Mouse (Mus musculus): ENCODE data around the gene Nckap5. TPM values are rescaled to one million over a fixed set of nuclear protein-coding genes. Genes with fewer than 3 reads are reported as not detected.
A peak's percentile ranks its signal among the peaks of the same experiment; 100 is the strongest.

Gene Nckap5
- polyA plus RNA-seq, 1 experiment from 2014 or later = 24.7 TPM

- Histone ChIP-seq H3K9me3 (no peaks in the 10 kb centered on the region), H3K4me3 (no peak overlapping the region), H3K4me1 (peaks cover 13% of the 10 kb centered on the region), H3K4me2 (replicated peaks) (no peak overlapping the region), H3K27ac (replicated peaks) (no peak overlapping the region), H3K36me3 (no peaks in the 10 kb centered on the region), H3K9ac (replicated peaks) (no peak overlapping the region), H3K27me3 (no peaks in the 10 kb centered on the region)
- WGBS = 78% methylated on average over 9 of the region's 9 CpGs
- ATAC-seq (replicated peaks) = no peak
Observed at GRCm38 (mm10) chr1:126604551-126604950, 226.0 kb downstream of the Nckap5 start.

- WGBS = 84% methylated on average over 7 of the region's 7 CpGs
- no peaks in the 10 kb centered on the region for H3K36me3 ChIP-seq
- ATAC-seq (replicated peaks) = no peak
Observed at GRCm38 (mm10) chr1:126603771-126604515, 226.7 kb downstream of the Nckap5 start.

GRCm38 (mm10) chr1:126600596-126600995, 230.0 kb downstream of the Nckap5 start:
- 67% methylated on average over 4 of the region's 4 CpGs for WGBS
- Histone ChIP-seq H3K36me3 (no peaks in the 10 kb centered on the region), H3K9me3 (no peaks in the 10 kb centered on the region), H3K9ac (replicated peaks) (no peak overlapping the region), H3K4me2 (replicated peaks) (no peak overlapping the region), H3K27me3 (no peaks in the 10 kb centered on the region), H3K4me3 (no peak overlapping the region), H3K27ac (replicated peaks) (no peak overlapping the region), H3K4me1 (peaks cover 8% of the 10 kb centered on the region)
- no peak for ATAC-seq (replicated peaks)

More at GRCm38 (mm10) chr1:126603771-126604515, 226.7 kb downstream of the Nckap5 start:
- Histone ChIP-seq H3K4me1 (peaks cover 13% of the 10 kb centered on the region), H3K27ac (replicated peaks) (no peak overlapping the region), H3K4me3 (no peak overlapping the region), H3K4me2 (replicated peaks) (no peak overlapping the region), H3K27me3 (no peaks in the 10 kb centered on the region), H3K9me3 (no peaks in the 10 kb centered on the region), H3K9ac (replicated peaks) (no peak overlapping the region)

GRCm38 (mm10) chr1:126597376-126597775, 233.2 kb downstream of the Nckap5 start:
- no peaks in the 10 kb centered on the region for H3K27me3 ChIP-seq
- H3K4me1 ChIP-seq = peaks cover 8% of the 10 kb centered on the region
- 46% methylated on average over 3 of the region's 3 CpGs for WGBS
- H3K36me3 ChIP-seq = no peaks in the 10 kb centered on the region
- no peak overlapping the region for H3K4me2 ChIP-seq (replicated peaks)
- no peaks in the 10 kb centered on the region for H3K9me3 ChIP-seq
- no peak overlapping the region for H3K4me3 ChIP-seq
- H3K9ac ChIP-seq (replicated peaks) = no peak overlapping the region
- ATAC-seq (replicated peaks) = no peak
- no peak overlapping the region for H3K27ac ChIP-seq (replicated peaks)

- Histone ChIP-seq H3K4me3 (no peak overlapping the region), H3K9ac (replicated peaks) (no peak overlapping the region), H3K4me1 (peaks cover 4% of the 10 kb centered on the region; the same call in 1 of the 2 replicates), H3K27me3 (no peaks in the 10 kb centered on the region), H3K27ac (replicated peaks) (no peak overlapping the region), H3K9me3 (no peaks in the 10 kb centered on the region), H3K36me3 (no peaks in the 10 kb centered on the region), H3K4me2 (replicated peaks) (no peak overlapping the region)
- 86% methylated on average over 3 of the region's 3 CpGs for WGBS
- no peak for ATAC-seq (replicated peaks)
Observed at GRCm38 (mm10) chr1:126594796-126595195, 235.8 kb downstream of the Nckap5 start.

GRCm38 (mm10) chr1:126593044-126593805, 237.4 kb downstream of the Nckap5 start:
- Histone ChIP-seq H3K9me3 (no peaks in the 10 kb centered on the region), H3K4me2 (replicated peaks) (no peak overlapping the region), H3K4me3 (no peak overlapping the region), H3K4me1 (peaks cover 4% of the 10 kb centered on the region; the same call in 1 of the 2 replicates), H3K27ac (replicated peaks) (no peak overlapping the region), H3K36me3 (no peaks in the 10 kb centered on the region), H3K9ac (replicated peaks) (no peak overlapping the region), H3K27me3 (no peaks in the 10 kb centered on the region)
- no peak for ATAC-seq (replicated peaks)
- 59% methylated on average over 7 of the region's 7 CpGs for WGBS

GRCm38 (mm10) chr1:126590911-126591310, 239.7 kb downstream of the Nckap5 start:
- ATAC-seq (replicated peaks) = no peak
- 91% methylated on average over 3 of the region's 3 CpGs for WGBS

GRCm38 (mm10) chr1:126578163-126578562, 252.4 kb downstream of the Nckap5 start:
- no peak overlapping the region for H3K4me2 ChIP-seq (replicated peaks)
- H3K9ac ChIP-seq (replicated peaks) = no peak overlapping the region
- H3K4me3 ChIP-seq = no peak overlapping the region
- H3K36me3 ChIP-seq = no peaks in the 10 kb centered on the region
- H3K4me1 ChIP-seq = peaks cover 15% of the 10 kb centered on the region
- no peak for ATAC-seq (replicated peaks)
- H3K9me3 ChIP-seq = no peaks in the 10 kb centered on the region
- H3K27ac ChIP-seq (replicated peaks) = no peak overlapping the region
- no peaks in the 10 kb centered on the region for H3K27me3 ChIP-seq

More at GRCm38 (mm10) chr1:126590911-126591310, 239.7 kb downstream of the Nckap5 start:
- Histone ChIP-seq H3K4me3 (no peak overlapping the region), H3K4me1 (no peaks in the 10 kb centered on the region), H3K9me3 (no peaks in the 10 kb centered on the region), H3K27me3 (no peaks in the 10 kb centered on the region), H3K27ac (replicated peaks) (no peak overlapping the region), H3K9ac (replicated peaks) (no peak overlapping the region), H3K4me2 (replicated peaks) (no peak overlapping the region), H3K36me3 (no peaks in the 10 kb centered on the region)

- peak; percentile 53 for ATAC-seq (replicated peaks)
- Histone ChIP-seq H3K4me1 (peaks cover 20% of the 10 kb centered on the region), H3K36me3 (no peaks in the 10 kb centered on the region), H3K9me3 (no peaks in the 10 kb centered on the region), H3K27me3 (no peaks in the 10 kb centered on the region), H3K4me3 (no peak overlapping the region), H3K27ac (replicated peaks) (no peak overlapping the region), H3K9ac (replicated peaks) (no peak overlapping the region), H3K4me2 (replicated peaks) (no peak overlapping the region; the same call in 1 of the 2 replicates)
- WGBS = 29% methylated on average over 9 of the region's 9 CpGs
Observed at GRCm38 (mm10) chr1:126574295-126574694, 256.3 kb downstream of the Nckap5 start.

- Histone ChIP-seq H3K4me2 (replicated peaks) (no peak overlapping the region), H3K27ac (replicated peaks) (no peak overlapping the region), H3K4me1 (peaks cover 20% of the 10 kb centered on the region), H3K9me3 (no peaks in the 10 kb centered on the region), H3K36me3 (no peaks in the 10 kb centered on the region), H3K9ac (replicated peaks) (no peak overlapping the region), H3K27me3 (no peaks in the 10 kb centered on the region), H3K4me3 (no peak overlapping the region)
- peak; percentile 76 for ATAC-seq (replicated peaks)
- 17% methylated on average over 3 of the region's 3 CpGs for WGBS
Observed at GRCm38 (mm10) chr1:126573714-126574113, 256.9 kb downstream of the Nckap5 start.

GRCm38 (mm10) chr1:126573097-126573496, 257.5 kb downstream of the Nckap5 start:
- no peaks in the 10 kb centered on the region for H3K36me3 ChIP-seq
- no peak for ATAC-seq (replicated peaks)
- no peaks in the 10 kb centered on the region for H3K9me3 ChIP-seq
- no peak overlapping the region for H3K27ac ChIP-seq (replicated peaks)
- 69% methylated on average over 2 of the region's 2 CpGs for WGBS
- H3K4me1 ChIP-seq = peaks cover 20% of the 10 kb centered on the region
- H3K27me3 ChIP-seq = no peaks in the 10 kb centered on the region
- H3K4me3 ChIP-seq = no peak overlapping the region
- no peak overlapping the region for H3K4me2 ChIP-seq (replicated peaks)
- no peak overlapping the region for H3K9ac ChIP-seq (replicated peaks)

GRCm38 (mm10) chr1:126569611-126570238, 260.9 kb downstream of the Nckap5 start:
- no peak overlapping the region for H3K27ac ChIP-seq (replicated peaks)
- no peaks in the 10 kb centered on the region for H3K36me3 ChIP-seq
- no peak overlapping the region for H3K9ac ChIP-seq (replicated peaks)
- H3K4me1 ChIP-seq = peaks cover 20% of the 10 kb centered on the region
- H3K27me3 ChIP-seq = no peaks in the 10 kb centered on the region
- no peak overlapping the region for H3K4me3 ChIP-seq
- no peak for ATAC-seq (replicated peaks)
- no peak overlapping the region for H3K4me2 ChIP-seq (replicated peaks)
- 85% methylated on average over 6 of the region's 6 CpGs for WGBS
- H3K9me3 ChIP-seq = no peaks in the 10 kb centered on the region
